25 mouse cellular contexts compared by ENCODE assay signal in genomic region chr2:120066224-120066623, GRCm38 (mm10). TPM values are rescaled to one million over a fixed set of nuclear protein-coding genes. Genes with fewer than 3 reads are reported as not detected.
DNase-seq lines count a peak whose midpoint lies in the region; ATAC-seq and TF ChIP-seq lines count a peak whose summit lies in the region.
"Had no signal": no experiment of that assay in that cellular context is flagged by ENCODE, and none has a peak within 500 bp of the region (broad histone marks: within the 10 kb centered on the region; RNA-seq: fewer than 3 reads in every experiment).

No protein-coding gene starts in this region.

- H3K4me3 ChIP-seq in lung, postnatal 0 days (ENCODE audit: low read depth, low read length) = no peak overlapping the region
- H3K4me3 ChIP-seq in intestine, embryonic 16.5 days (ENCODE audit: low read length) = no peak overlapping the region
- H3K4me3 ChIP-seq: embryonic facial prominence, embryonic 15.5 days; heart, embryonic 12.5 days; hindbrain, embryonic 10.5 days; layer of hippocampus, adult 2 months; limb, embryonic 10.5 days; midbrain, embryonic 15.5 days; myocyte; stomach, embryonic 15.5 days had no signal

- WGBS in lung, postnatal 0 days = 53% methylated on average over 3 of the region's 3 CpGs
- WGBS in intestine, embryonic 16.5 days = 63% methylated on average over 3 of the region's 3 CpGs

- no peak for TF ChIP-seq EP300 in lung, postnatal 0 days (IDR thresholded peaks at IDR 0.05)

- TF ChIP-seq CTCF in lung, postnatal 0 days (IDR thresholded peaks at IDR 0.05) = no peak

- H3K9ac ChIP-seq in lung, postnatal 0 days (replicated peaks; ENCODE audit: low read depth) = no peak overlapping the region
- no peak overlapping the region for H3K9ac ChIP-seq in intestine, embryonic 16.5 days (ENCODE audit: low read depth, low read length)
- H3K9ac ChIP-seq: embryonic facial prominence, embryonic 15.5 days; forebrain, postnatal 0 days; heart, embryonic 12.5 days; liver, postnatal 0 days; midbrain, embryonic 15.5 days; stomach, embryonic 15.5 days had no signal

- no peaks in the 10 kb centered on the region for H3K4me1 ChIP-seq in lung, postnatal 0 days (ENCODE audit: insufficient read depth, low read depth, low read length)
- H3K4me1 ChIP-seq in intestine, embryonic 16.5 days (ENCODE audit: control insufficient read depth, insufficient read depth, low read length) = no peaks in the 10 kb centered on the region
- H3K4me1 ChIP-seq: heart, embryonic 12.5 days; limb, embryonic 10.5 days; stomach, embryonic 15.5 days had no signal

- no peaks in the 10 kb centered on the region for H3K27me3 ChIP-seq in lung, postnatal 0 days (replicated peaks; ENCODE audit: insufficient read depth, low read length)
- H3K27me3 ChIP-seq in intestine, embryonic 16.5 days (replicated peaks; ENCODE audit: control insufficient read depth, insufficient read depth, low read length) = no peaks in the 10 kb centered on the region
- H3K27me3 ChIP-seq: embryonic facial prominence, embryonic 15.5 days; midbrain, embryonic 15.5 days; stomach, embryonic 15.5 days had no signal

- H3K27ac ChIP-seq in lung, postnatal 0 days (ENCODE audit: low read length) = no peak overlapping the region
- no peak overlapping the region for H3K27ac ChIP-seq in intestine, embryonic 16.5 days (ENCODE audit: low read length)
- H3K27ac ChIP-seq: embryonic facial prominence, embryonic 15.5 days; hindbrain, embryonic 10.5 days; hindbrain, postnatal 0 days; kidney, postnatal 0 days; limb, embryonic 10.5 days; midbrain, embryonic 15.5 days; stomach, embryonic 15.5 days had no signal

- H3K4me2 ChIP-seq in lung, postnatal 0 days (replicated peaks; ENCODE audit: low read depth, low read length) = no peak overlapping the region
- no peak overlapping the region for H3K4me2 ChIP-seq in intestine, embryonic 16.5 days (ENCODE audit: low read depth, low read length)
- H3K4me2 ChIP-seq: embryonic facial prominence, embryonic 15.5 days; heart, embryonic 12.5 days; midbrain, embryonic 15.5 days; stomach, embryonic 15.5 days had no signal

- H3K9me3 ChIP-seq in lung, postnatal 0 days (ENCODE audit: low read length) = no peaks in the 10 kb centered on the region
- H3K9me3 ChIP-seq in intestine, embryonic 16.5 days (ENCODE audit: control insufficient read depth, low read length) = no peaks in the 10 kb centered on the region
- H3K9me3 ChIP-seq: embryonic facial prominence, embryonic 15.5 days; G1E; heart, embryonic 12.5 days; hindbrain, embryonic 10.5 days; limb, embryonic 10.5 days; midbrain, embryonic 15.5 days; stomach, embryonic 15.5 days had no signal

- peak; percentile 22 to 62 for DNase-seq in adrenal gland, postnatal 36 days
- DNase-seq in adrenal gland, adult (ENCODE audit: inconsistent age in 2 of 2, low spot score in 1 of 2) = no peak
- DNase-seq in layer of hippocampus, adult 9-11 months = peak; percentile 24
- no peak for DNase-seq in layer of hippocampus, adult 11-12 months (ENCODE audit: low spot score)
- peak; percentile 58 for DNase-seq in lung, postnatal 0 days (ENCODE audit: low spot score)
- peak; percentile 84 for DNase-seq in testis, postnatal 14 days (ENCODE audit: low spot score)
- DNase-seq: cerebellum, adult 9-11 months; embryo, embryonic 11 days; forebrain, postnatal 0 days; kidney, adult 11 months; liver, postnatal 0 days; right cerebral cortex, postnatal 14 days; thymus, postnatal 14 days had no signal

- ATAC-seq in lung, postnatal 0 days = peak; percentile 60
- ATAC-seq in intestine, embryonic 16.5 days = no peak
- ATAC-seq: forebrain, postnatal 0 days; hindbrain, postnatal 0 days; liver, postnatal 0 days; midbrain, embryonic 15.5 days had no signal

- no peaks in the 10 kb centered on the region for H3K36me3 ChIP-seq in lung, postnatal 0 days (ENCODE audit: insufficient read depth, low read length)
- H3K36me3 ChIP-seq in intestine, embryonic 16.5 days (ENCODE audit: control insufficient read depth, insufficient read depth, low read length) = no peaks in the 10 kb centered on the region
- H3K36me3 ChIP-seq: embryonic facial prominence, embryonic 15.5 days; G1E; heart, embryonic 12.5 days; hindbrain, embryonic 10.5 days; limb, embryonic 10.5 days; midbrain, embryonic 15.5 days; stomach, embryonic 15.5 days had no signal

RNA-seq across cellular contexts. Expression of gene Pla2g4b, which starts 33.0 kb away (rescaled TPM):
- total RNA-seq in adrenal gland, postnatal 36 days (2021) = 1 to 10 TPM; 1.9 to 2.3 TPM
- 0.18 and 0.92 TPM in 2 replicates for polyA plus RNA-seq in lung, postnatal 0 days (2015; fragmentation: Nextera tagmentation; extraction: Ambion mirVana)
- polyA plus RNA-seq in intestine, embryonic 16.5 days (2015; fragmentation: Nextera tagmentation; extraction: Ambion mirVana) = 0.49 and 0.94 TPM in 2 replicates

RNA-seq across cellular contexts. Expression of gene Gm28042, which starts 38.9 kb away (rescaled TPM):
- total RNA-seq in adrenal gland, postnatal 36 days (2021) = under 1 TPM; 0.72 to 0.89 TPM
- polyA plus RNA-seq in lung, postnatal 0 days (2015; fragmentation: Nextera tagmentation; extraction: Ambion mirVana) = 0.69 and 0.70 TPM in 2 replicates
- polyA plus RNA-seq in intestine, embryonic 16.5 days (2015; fragmentation: Nextera tagmentation; extraction: Ambion mirVana) = 2.4 and 3.8 TPM in 2 replicates

RNA-seq across cellular contexts. Expression of gene Jmjd7, which starts 38.9 kb away (rescaled TPM):
- 1 to 10 TPM; 7.1 to 9.1 TPM for total RNA-seq in adrenal gland, postnatal 36 days (2021)
- 18.1 and 22.6 TPM in 2 replicates for polyA plus RNA-seq in lung, postnatal 0 days (2015; fragmentation: Nextera tagmentation; extraction: Ambion mirVana)
- 16.1 and 17.4 TPM in 2 replicates for polyA plus RNA-seq in intestine, embryonic 16.5 days (2015; fragmentation: Nextera tagmentation; extraction: Ambion mirVana)

Comparison
In these comparisons a context has a peak if more than half of its experiments do, and no peak if none do; other contexts are left out.
1. DNase-seq: peak in adrenal gland, postnatal 36 days (2 of 2), layer of hippocampus, adult 9-11 months (single experiment), lung, postnatal 0 days (single experiment) and testis, postnatal 14 days (single experiment); none in adrenal gland, adult (0 of 2) and layer of hippocampus, adult 11-12 months (single experiment).